Mouse (Mus musculus) lung, postnatal 4 days (tissue): ENCODE results near the gene Borcs7.

Experiments used
- DNase-seq, 2 experiments: peaks; one replicate each; pipeline ENCODE4 v3.0.0; 2021

Gene Borcs7

GRCm38 (mm10) chr19:46689460-46690372 lies at the start of gene Borcs7:
TSS of gene Borcs7 (plus strand) at chr19:46689906.
- peak; percentile 88 to 90 for DNase-seq

DNA sequence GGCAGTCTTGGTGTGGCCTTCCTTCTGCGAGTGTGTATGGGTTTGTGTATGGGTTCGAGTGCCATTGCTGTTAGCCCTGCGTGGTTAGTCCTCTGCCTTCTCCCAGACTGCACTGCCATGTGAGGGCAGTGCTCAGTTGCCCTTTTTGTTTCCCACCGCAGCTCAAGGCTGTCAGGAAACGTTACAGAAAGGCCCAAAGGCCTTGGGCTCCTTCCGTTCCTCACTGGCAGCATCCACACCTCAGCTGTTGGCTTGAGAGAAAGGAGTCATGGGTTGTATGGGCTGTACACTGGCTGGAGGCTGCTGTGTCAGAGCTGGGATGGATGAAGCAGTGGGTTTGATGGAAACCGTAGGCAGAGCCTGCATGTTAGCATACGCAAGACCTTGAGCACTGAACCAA lies 48.9 kb upstream of the Borcs7 start:
- no peak for DNase-seq

DNA sequence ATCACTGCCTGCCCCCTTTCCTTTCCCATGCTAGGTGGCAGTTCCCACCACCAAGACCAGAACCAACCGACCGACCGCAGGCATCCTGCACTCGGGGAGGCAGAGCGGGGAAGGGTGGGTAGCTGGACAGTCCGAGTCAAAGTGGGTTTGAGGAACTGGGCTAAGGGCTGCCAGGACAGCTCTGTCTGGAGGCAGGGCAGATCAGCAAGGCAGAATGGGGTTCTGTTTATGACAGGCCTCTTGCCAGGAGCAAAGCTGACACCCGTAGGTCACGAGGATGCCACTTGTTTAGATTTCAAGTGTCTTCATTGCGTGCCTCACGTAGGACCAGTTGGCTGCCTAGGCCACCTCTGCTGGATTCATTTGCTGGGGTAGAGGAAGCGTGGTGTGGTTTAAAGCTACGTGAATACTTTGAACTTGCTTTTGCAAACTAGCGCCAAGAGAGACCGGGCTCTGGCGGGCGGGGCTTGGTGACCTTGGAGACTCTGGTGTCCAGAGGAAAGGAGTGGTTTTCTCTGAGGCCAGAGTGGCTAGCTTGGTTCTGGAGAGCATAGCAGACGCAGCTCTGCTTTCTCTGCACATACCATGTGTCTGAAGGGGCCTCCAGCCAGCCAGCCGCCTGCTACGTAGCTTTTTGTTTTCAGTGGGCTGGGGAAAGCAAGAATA lies 48.2 kb upstream of the Borcs7 start:
- DNase-seq: peak; percentile 79 to 86

DNA sequence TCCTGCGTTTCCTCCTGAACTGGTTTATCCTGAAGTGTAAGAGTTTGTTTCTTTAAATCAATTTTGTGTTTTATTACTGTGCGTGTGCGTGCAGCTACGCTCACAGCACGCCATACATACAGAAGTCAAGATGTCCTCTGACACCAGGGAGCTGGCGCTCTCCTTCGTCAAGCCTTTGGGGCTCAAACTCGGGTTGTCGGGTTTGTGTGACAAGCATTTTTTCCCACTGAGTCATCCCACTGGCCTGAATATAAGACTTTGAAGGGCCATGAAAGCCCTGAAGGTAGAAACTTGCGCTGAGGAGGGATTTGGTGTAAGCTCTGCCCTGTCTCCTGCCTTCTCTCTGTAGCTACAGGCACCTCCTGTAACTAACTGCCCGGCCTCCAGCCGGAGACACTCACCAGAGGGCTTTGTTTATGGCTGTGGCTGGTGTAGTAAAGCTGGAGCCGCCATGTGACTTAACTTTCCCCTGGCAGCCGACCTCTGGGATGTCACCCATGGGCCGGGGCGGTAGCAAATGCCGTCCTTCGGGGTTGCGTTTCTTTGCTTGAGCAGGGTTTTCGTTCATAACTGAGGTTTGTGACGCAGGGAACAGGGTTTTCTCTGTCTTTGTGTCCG lies 47.5 kb upstream of the Borcs7 start:
- no peak for DNase-seq

- DNase-seq: no peak
Observed at GRCm38 (mm10) chr19:46643236-46643635, 46.5 kb upstream of the Borcs7 start.

DNA sequence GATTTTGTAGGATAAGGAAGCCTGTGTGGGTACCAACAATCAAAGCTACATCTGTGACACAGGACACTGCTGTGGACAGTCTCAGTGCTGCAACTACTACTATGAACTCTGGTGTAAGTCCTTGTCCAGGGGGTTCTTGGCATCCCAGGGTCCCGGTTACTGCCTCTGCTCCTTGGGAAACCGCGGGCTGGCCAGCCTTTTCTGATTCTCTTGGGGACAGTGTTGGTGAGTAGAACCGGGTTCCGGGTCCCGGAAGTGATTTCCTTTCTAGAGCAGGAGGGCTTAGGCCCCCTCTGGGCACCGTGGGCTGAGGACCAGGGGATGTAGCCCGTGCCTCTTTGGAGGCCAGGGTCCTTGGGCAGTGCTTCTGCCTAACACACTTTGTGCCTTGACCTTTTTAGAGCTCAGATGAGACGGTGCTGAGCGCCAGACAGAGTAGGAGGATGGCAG lies 45.3 kb upstream of the Borcs7 start:
- no peak for DNase-seq

- DNase-seq: peak in 1 of 2 experiments; percentile 58
Observed at GRCm38 (mm10) chr19:46644793-46645602, 44.7 kb upstream of the Borcs7 start.

- no peak for DNase-seq
Observed at GRCm38 (mm10) chr19:46646041-46646481, 43.6 kb upstream of the Borcs7 start.

GRCm38 (mm10) chr19:46647254-46647653 lies 42.5 kb upstream of the Borcs7 start:
- no peak for DNase-seq

DNA sequence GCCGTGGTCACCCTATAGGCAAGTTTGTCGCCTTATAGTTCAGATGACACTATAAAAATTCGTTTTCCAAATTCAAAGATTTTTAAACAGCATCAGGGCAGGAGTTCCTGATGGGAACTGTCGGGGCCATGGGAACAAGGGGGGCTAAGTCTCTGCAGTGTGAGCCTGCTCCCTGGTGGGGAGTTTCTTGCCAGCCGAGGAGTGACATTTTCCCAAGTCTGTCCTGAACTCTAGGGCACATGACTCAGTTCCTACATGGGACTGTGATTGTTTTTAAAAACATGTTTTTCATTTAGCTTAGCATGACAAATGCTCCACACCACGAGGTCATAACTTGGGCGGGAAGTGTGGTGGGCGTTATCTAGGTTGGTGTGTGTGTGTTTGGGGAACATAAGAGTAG lies 41.9 kb upstream of the Borcs7 start:
- no peak for DNase-seq

- DNase-seq: no peak
Observed at GRCm38 (mm10) chr19:46648565-46648964, 41.1 kb upstream of the Borcs7 start.

DNA sequence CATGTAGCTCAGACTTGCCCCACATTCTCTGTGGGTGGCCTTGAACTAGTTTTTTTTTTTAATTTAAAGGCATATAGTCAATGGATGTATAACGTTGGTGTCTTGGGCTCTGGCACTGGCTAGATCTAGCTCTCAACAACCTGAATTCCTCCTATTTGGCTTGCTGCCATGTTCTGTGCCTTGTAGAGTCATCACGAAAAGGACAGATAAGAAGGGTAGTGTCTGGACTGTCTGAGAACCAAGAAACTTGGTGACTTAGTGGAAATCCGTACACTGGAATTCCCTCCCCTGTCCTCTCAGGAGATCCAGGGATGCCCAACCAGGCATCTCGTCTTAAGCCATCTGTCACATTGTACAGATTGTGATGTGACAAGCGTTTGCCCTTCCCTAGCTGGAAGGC lies 36.5 kb upstream of the Borcs7 start:
- no peak for DNase-seq

DNA sequence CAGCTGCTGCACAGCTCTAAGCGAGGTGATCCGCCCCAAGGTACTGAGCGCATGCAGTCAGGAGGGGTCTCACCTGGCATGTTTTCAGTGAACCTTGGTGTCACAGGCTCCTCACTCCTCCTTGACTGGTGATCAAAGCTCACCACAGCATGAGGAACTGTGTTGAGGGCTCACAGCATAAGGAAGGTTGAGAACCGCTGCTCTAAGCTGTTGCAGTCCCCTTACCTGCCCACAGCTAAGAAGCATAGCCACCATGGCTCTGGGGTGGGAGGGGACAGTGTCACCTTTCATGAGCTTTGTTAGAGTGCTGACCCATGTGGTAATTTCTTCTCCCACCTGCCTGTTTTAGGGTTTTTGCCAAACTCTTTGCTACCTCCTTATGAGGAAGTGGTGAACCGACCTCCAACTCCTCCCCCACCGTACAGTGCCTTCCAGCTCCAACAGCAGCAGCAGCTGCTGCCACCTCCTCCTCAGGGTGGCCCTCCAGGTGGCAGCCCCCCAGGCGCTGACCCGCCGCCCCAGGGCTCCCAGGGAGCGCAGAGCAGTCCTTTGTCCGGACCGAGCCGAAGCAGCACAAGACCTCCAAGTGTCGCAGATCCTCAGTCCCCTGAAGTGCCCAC lies 36.0 kb upstream of the Borcs7 start:
- DNase-seq: no peak

- no peak for DNase-seq
Observed at GRCm38 (mm10) chr19:46655626-46656025, 34.1 kb upstream of the Borcs7 start.

GRCm38 (mm10) chr19:46656151-46656840 lies 33.4 kb upstream of the Borcs7 start:
- no peak for DNase-seq

DNA sequence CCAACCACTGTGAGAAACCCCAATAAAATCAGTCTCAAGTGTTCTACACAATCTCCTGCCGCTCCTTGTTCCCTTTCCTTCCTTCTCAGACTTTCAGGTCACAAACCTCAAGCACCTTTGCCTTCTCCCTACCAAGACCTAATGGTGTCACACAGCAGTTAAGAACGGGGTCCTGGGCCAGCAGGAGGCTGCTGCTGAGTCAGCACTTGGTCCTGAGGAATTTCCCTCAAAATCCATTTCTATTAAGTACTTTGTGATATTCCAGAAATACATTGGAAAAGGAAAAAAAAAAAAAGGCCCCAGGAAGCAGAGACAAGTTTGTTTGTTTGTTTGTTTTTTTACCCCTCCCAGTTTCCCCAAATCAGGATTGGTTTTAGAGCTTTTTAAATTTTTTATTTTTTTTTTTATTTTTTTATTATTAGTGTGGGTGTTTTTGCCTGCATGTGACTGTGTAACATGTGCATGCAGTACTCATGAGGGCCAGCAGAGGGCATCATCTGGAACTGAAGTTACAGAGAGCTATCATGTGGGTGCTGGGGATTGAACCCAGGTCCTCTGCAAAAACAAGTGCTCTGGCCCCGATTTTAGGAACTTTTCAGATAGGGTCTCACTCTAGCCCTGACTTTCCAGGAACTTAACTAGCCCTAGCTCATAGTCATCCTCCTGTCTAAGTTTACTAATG lies 32.2 kb upstream of the Borcs7 start:
- DNase-seq: no peak

DNA sequence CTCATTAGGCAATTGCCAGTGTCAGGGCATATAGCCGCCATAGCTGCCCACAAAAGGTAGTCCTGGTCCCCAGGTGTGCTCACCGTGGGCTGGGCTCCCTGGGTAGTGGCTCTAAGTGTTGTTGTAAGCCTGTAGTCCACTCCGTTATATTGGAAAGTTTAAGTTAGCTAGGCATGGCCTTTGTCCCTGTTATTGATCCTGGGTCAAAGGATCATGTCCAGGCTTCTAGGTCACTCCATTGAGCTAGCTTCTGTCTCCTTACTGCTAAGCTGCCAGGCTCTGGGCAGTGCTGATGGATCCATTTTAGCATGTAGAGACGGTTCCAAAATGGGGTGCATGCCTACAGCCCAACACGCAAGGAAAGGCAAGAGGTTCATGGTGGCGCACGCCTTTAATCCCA lies 31.4 kb upstream of the Borcs7 start:
- DNase-seq: no peak

- no peak for DNase-seq
Observed at GRCm38 (mm10) chr19:46658851-46659250, 30.9 kb upstream of the Borcs7 start.

DNA sequence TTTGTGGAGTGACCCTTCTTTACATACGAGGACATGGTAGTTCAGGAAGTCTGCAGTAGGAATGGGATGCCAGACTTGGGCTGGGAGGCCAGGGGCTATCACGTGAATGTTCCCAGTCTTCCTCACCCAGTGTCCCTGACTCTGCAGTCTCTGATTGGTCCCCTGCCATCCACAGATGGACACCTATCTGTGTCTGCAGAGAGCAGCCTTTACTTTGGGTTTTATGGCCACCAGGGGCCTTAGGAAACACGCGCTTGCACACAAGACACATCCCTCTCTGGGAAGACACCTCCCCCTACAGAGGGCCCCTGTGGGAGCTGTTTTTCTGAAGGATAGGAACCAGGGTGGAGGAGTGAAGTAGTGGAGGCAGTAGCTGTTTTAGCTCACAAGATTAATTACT lies 28.2 kb upstream of the Borcs7 start:
- no peak for DNase-seq

- DNase-seq: no peak
Observed at GRCm38 (mm10) chr19:46662214-46662613, 27.5 kb upstream of the Borcs7 start.

DNA sequence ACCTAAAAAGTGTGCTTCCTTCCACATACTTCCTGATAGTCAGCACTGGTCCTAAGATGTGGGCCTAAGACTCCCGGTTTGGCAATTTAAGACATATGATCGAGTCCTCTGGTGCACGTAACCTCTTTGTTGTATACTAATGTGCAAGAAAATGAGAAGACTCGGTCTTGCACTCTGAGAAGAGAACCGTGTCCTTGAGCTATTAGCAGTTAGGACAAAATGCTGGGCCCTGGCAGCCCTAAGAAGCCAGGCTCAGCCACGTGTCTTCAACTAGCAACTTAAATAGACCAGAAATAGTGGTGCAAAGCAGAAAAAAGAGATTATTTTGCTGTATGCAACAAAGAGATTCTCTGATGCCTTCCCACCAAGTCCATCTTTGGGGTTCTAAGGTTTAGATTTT lies 26.9 kb upstream of the Borcs7 start:
- DNase-seq: no peak
